Mouse (Mus musculus) urinary bladder, postnatal 14 days (tissue): Measurements from ENCODE around the gene Grb10.

Experiments
- DNase-seq: peaks from one replicate; pipeline ENCODE4 v3.0.0; 2021; ENCODE audit warnings: low spot score

Gene Grb10

DNA sequence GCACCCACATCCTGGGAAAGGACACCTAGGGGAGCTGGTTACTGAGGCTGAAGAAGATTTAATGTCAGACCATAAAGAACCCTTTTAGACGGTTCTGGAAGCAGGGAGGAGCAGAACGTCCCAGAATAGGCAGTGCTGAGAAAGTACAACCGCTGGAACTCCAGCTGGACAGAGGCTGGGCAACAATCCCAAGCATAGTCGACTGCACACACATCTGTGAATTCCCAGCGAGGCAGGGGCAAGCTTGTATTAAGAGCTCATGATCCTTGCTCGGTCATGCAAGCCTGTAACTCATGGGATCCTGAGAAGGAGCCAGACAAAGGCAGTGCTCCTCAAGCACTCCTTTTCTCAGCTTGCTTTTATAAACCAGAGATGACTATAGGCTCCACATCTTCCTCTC lies 69.7 kb downstream of the Grb10 start:
- peak; percentile 62 for DNase-seq

DNA sequence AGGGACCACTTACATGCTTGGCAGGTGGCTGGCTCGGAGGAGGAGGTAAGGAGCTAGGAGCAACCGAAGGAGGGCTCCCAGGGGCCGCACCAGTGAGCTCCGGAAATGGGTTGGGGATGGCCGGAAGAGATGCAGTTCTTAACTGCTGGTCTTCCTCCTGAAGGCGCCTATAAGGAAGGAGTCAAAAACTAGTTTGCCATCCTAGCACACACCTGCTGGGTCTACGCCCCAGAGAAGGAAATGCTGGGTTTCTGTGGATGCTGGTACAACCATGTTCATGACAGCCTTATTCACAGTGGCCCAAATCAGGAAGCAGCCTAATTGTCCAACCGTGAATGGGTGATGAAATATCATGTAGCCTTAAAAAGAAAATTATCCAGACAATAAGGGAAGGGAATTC lies 71.0 kb downstream of the Grb10 start:
- DNase-seq, result no peak

GRCm38 (mm10) chr11:11966220-11966619 lies 72.3 kb downstream of the Grb10 start:
- no peak for DNase-seq

DNA sequence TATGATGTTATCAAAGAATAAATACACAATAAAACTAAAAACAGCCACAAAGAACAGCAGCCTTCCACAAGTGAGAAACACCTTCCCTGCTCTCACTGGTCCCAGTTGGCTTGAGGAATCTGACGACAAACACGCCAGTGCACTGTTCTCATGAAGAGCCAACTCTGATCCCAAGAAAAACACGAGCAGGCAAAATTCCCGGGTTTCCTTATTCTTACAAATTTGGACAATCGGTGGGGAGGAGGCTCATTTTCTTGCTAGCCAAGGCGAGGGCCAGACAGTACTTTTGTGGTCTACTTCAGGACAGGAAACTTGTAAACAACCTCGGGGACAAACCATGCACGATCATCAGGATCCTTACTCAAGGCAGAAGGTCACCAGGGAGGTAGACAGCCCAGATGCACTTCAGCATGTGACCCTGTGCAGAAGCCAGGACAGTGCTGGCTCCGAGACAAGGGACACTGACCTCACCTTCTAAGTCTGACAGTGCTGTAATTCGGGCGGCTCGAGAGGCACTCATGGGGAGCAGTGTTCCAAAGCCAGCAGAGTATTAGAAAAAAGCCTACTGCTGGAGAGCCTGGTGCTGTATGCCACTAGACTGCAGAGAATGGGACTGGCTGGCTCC lies 72.9 kb downstream of the Grb10 start:
- DNase-seq, result peak; percentile 68

DNA sequence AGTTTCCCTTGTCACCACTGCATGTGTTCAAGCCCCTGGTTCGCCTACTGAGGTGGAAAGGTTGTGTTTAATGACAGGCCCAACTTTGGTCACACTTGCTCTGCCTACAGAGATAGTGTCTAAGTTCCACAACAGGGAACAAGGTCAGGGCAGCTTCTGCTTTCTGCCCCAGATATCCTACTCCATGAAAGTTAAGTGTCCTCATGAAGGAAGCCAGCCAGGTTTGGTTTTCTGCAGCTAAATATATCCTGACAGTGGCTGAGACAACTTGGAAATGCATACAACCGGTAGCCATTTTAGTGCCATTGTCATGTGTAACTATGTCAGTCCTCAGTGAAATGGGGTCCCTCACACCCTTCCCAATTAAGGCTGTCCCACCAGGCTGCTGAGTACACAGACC lies 73.8 kb downstream of the Grb10 start:
- DNase-seq, result no peak

DNA sequence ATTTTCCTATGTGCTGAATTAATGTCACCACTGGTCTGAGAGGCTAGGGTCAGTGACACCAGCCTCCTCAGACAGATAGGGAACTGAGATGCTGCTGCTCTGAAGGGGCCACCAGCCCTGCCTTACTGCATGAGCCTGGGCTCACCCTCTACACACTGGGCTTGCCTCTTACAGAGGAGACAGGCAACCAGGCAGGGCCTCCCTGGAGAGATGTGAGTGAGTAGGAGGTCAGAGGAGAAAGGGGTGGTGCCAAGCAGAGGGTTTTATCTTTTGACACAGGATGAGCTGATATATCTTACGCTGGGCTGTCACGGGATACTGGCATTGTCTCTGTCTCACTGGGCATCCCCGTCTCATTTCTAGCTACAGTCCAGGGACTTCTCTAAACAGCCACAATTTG lies 74.9 kb downstream of the Grb10 start:
- DNase-seq, result no peak

DNA sequence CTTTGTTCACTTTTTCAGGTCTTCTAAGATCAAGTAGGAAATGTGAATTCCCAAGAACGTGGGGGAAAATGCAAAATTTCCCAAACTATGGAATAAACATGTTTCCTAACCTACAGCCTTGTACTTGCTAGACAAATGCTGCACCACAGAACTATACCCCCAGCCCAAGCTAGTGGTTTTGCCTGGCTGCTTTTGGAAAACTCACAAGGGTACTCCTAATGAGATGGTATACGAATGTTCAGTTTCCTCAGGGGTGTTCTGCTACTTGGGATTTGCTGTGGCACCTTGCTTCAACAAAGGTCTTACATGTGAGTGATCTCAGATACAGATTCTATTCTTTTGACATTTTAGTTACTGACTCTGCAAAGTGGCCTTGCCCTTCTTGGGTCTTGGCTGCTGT lies 75.4 kb downstream of the Grb10 start:
- DNase-seq, result no peak

DNA sequence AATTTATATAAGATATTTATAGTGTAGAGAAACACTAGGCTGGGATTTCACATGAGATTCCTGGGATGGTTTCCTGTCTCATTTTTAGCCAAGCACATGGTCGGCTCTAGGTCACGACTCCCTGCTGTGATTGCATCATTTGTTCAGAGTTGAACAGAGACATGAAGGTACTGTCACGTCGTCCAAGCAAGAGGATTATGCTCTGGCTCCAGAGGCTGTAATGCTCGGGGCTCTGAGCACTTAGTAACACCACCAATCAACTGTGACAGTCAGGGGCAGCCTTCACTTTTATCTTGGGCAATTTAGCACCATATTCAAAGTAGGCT lies 75.9 kb downstream of the Grb10 start:
- DNase-seq, result no peak

DNA sequence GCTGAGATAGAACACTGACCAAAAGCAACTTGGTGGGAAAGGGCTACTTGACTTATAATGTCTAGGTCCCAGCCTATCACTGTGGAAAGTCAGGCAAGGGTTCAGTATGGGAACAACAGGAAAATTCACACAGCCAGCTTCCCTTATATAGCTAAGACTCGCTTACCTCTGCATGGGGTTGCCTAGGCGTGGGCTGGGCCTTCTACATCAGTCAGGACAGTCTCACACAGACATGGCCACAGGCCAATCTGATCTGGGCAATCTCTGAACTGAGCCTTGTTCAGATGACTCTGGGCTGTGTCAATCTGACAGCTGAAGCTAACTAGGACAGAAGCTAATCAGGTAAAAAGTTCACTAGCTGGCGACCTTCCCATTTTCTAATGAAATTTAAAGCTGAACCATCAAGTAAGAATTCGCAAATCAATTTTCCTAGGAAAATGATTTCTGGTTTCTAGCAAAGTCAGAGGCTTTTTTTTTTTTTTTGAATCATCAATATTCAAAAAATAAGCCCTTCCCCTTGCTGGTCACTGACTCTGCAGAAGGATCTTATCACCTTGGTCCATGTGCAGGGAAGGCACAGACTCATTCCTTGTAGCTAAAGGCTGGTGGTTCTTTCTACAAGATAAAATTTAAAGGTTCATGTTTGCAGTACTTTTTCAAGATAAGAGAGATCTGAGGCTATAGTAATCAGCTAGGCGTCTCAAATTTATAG lies 76.4 kb downstream of the Grb10 start:
- peak; percentile 48 for DNase-seq

- no peak for DNase-seq
These were observed 77.6 kb downstream of the Grb10 start for GRCm38 (mm10) chr11:11960858-11961257.

- DNase-seq, result no peak
These were observed 78.3 kb downstream of the Grb10 start for GRCm38 (mm10) chr11:11960227-11960626.

GRCm38 (mm10) chr11:11958479-11958878 lies 80.0 kb downstream of the Grb10 start:
- DNase-seq, result no peak

- no peak for DNase-seq
These were observed 80.5 kb downstream of the Grb10 start for GRCm38 (mm10) chr11:11958061-11958361.

- DNase-seq, result no peak
These were observed 81.0 kb downstream of the Grb10 start for GRCm38 (mm10) chr11:11957211-11958060.

DNA sequence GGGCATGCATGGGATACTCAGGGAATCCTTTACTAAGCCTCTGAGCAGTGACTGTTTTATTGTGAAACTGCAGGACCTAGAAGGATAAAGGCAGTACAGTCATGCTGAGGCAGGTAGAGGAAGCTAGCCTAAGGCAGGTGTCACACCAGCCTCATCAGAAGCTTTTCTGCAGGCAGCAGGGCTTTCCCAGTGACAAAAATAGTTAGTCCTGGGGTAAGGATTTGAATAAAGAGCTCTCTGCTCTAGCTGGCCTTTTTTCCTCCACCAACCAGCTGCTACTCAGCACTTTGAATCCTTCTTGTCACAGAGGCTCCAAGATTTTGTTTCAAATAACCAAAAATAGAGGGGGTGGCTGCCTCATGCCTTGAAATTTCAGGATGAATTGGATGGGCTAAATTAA lies 82.7 kb downstream of the Grb10 start:
- no peak for DNase-seq

GRCm38 (mm10) chr11:11954606-11955005 lies 83.9 kb downstream of the Grb10 start:
- no peak for DNase-seq

DNA sequence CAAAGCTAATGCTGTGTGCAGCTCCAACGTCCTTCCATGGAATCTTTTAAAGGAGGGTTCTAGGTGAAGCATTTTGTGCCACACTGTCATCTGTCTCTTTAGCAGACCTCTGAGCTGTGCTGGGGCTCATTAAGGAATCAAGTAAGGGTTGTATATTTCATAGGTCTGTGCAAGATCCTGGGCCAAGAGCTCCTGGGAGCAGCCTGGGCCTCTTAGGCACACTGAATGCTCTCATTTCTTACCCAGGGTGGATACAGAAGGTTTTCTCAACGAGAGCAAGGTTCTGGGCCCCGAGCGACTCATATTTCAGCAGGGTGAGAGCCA lies 84.4 kb downstream of the Grb10 start:
- DNase-seq, result no peak

GRCm38 (mm10) chr11:11953364-11954114 lies 84.9 kb downstream of the Grb10 start:
- DNase-seq, result no peak

DNA sequence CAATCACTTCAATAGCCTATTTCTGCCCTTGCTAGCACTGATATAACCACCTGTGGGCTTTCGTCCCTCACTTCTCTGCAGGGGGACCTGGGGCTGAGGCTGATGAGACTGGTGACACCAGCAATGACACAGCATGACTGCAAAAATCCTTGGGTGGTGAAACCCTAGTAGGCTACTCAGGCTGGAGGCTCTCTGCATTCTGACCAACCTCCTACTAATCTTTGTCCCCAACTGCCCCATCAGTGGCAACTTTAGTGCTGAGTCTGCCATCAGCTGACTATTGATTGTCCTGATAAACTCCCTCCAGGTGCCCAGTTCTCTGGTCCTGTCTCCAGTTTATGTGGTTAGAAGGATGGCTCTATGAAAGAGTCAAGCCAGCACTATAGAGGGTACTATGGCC lies 85.9 kb downstream of the Grb10 start:
- DNase-seq, result no peak

DNA sequence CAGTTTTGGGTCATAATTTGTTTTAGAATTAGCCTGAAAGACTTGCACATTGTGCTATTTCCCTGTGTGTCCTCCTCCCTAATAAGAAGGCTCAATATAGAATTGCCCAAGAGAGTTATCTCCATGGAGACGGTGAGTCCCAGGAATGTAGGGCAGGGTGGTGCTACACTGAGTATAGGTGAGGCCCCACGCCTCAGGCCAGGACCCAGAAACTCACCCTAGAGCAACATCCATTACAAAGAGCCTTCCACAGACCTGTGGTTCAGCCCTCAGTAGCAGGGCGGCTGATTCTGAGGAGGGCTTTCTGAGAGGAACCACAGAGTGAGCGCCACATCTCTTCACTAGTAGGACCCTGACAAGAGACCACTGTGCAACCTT lies 89.5 kb downstream of the Grb10 start:
- DNase-seq, result no peak

- no peak for DNase-seq
These were observed 90.0 kb downstream of the Grb10 start for GRCm38 (mm10) chr11:11948321-11948987.

GRCm38 (mm10) chr11:11947857-11948256 lies 90.6 kb downstream of the Grb10 start:
- DNase-seq, result no peak
